Mouse (Mus musculus) cerebellum, postnatal 14 days (tissue): Measurements from ENCODE around the gene Arid1a.

Experiments used
- DNase-seq, 2 experiments: peaks; one replicate each; pipeline ENCODE4 v3.0.0; 2021; ENCODE audit warnings: mixed read lengths in 2 of 2

The Arid1a gene

DNA sequence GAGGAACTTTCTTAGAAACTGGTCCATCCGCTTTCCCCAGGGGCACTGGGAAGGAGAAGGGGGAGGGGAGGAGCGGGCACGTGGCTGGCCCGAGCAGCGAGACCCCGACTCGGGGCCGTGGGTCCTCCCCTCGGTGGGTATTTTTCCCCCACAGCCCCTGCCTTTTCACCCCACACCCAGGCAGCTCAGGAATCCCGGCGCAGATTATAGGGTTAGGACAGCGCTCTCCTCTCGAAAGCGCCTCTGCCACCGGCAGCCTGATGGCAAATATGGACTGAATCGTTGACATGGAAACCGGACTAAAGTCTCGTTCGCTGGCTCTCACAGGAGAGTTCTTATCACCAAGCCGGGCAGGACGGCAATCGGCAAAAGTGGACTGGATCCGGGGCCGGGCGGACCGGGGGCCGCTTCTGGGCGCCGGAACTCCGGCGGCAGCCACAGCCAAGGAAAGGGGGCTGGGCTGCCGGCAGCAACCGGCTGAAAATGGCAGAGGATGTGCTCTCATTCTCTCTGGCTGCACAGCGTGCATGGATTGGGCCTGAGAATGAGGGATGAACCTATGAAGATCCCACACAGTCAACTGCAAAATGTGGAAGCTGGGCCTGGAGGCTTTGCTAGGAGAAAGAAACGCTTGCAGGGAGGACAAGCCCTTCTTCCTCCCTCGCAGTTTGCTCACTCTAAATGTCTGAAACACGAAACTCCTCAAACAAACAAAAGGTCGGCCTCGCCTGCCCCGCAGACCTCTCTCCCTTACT is at the start of gene Arid1a:
Gene Arid1a (minus strand): TSS at position 256 of the 755 bp plus-strand sequence.
- DNase-seq = peak; percentile 94 to 96

DNA sequence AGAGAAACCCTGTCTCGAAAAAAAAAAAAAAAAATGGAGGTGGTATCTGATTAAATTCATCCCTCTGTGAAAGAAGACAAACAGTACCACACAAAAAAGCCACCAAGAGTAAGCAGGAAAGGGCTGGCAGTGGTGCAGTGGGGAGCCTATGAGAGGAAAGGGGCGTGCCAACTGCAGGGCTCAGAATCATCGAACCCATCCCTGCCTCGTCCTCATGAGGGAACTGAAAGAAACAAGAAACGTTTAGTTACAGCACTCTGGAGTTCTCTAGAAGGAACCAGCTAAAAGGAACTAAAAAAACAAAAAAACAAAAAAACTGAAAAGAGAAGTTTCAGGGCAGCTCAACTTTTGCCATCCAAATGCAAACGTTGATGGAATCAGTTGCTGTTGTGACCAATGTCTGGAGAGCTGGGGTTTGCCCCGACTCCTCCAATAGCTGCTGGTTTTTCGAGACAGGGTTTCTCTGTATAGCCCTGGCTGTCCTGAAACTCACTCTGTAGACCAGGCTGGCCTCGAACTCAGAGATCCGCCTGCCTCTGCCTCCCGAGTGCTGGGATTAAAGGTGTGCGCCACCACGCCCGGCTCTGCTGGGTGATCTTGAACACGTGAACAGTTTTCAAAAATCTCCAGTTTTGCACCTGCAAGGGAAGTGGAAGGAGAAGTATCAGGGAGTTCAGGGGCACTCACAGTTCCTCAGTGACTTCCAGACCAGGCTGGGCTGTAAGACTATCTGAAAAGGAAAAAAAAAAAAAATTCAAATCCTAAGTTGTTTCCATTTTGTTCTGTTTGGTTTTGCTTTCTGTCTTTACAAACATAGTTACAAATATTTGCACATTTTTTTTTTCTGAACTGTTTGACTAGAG is 48.1 kb upstream of the Arid1a start:
- no peak for DNase-seq

DNA sequence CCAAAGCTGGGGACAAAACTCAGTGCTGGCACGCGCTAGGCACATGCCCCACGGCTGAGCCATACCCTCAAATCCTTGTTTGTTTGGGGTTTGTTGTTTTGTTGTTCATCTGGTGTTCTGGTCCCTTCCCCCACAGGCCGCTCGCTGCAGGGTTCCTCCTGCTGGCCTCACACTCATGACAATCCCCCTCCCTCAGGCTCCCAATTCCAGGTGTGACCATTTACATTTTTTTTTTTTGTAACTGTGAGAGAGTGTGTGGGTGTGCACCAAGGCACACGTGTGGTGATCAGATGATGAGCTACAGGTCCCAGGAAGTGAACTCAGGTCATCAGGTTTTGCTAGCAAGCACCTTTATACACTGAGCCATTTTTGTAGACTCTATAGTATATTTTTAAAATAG is 44.0 kb upstream of the Arid1a start:
- DNase-seq = no peak

DNA sequence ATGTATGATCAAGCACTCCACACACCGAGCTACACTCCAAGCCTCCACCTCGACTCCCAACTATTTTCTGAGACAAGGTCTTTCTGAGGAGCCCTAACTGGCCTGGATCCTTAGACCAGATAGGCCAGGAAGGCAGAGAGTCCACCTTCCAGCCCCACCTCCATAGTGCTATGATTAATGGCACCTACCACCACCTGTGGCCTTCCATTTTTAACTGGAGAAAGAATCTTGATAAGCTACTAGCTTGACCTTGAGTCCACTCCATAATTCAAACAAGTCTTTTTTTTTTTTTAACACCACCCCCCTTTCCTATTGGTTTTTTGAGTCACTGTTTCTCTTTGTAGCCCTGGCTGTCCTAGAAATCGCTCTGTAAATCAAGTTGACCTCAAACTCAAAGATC is 36.7 kb upstream of the Arid1a start:
- DNase-seq = no peak

DNA sequence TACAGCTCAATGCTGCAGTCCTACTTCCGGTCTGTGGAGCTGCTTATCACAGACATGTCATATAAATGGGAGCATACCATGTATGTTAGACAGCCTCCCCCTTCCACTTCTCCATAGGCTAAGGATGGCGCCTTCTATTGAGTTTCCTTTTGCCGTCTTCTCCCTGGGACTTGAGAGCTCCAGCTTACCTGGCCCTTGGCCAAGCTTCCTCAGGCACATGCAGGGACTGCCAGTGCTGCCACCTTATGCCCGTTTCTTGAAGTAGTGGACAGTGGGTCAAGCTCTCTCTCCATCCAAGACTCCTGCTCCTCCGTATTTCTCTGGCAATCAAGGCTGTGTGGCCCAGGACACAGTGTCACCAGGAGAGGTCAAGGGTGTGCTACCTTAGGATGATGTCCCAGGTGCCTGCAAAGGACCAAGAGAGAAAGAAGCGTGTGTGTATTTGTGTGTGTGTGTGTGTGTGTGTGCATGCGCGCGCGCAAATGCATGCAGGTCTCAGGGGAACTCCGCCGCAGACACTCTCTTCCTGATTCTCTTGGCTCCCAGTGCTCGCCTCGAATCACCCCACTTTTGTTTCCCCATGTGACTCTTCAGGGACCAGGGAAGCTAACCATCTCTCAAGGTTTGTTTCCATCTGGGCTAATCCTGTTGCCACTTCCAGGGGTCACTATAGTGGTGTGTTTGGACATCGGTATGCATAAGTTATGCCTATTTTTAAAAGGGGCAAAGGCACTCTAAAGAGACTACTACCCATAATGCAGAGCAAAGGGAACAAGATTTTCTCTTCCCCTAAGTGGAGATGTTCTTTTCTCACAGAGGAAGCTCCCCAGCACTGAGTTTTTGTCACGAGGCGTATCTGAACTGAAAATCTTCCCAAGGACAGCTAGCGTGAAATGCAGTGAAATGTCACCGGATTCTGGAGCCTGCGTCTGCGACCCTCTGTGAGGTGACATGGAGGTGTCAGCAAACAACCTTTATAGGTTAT is 18.3 kb upstream of the Arid1a start:
- peak; percentile 94 to 95 for DNase-seq

DNA sequence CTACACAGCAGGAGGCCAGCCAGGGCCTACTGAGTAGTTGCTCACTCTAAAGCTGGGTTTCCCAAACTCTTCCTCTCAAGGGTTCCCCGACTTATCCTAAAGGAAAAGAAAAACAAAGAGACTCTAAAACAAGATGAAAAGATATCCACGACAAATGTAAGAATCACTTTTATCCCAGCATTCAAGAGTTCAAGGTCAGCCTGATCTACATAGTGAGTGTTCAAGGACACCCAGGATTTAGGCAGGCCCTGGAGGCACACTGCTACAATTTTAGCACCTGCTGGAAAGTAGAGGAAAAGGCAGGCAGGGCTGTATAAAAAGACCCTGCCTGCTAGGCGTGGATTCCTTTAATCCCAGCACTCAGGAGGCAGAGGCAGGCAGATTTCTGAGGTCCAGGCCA is 12.6 kb upstream of the Arid1a start:
- no peak for DNase-seq

DNA sequence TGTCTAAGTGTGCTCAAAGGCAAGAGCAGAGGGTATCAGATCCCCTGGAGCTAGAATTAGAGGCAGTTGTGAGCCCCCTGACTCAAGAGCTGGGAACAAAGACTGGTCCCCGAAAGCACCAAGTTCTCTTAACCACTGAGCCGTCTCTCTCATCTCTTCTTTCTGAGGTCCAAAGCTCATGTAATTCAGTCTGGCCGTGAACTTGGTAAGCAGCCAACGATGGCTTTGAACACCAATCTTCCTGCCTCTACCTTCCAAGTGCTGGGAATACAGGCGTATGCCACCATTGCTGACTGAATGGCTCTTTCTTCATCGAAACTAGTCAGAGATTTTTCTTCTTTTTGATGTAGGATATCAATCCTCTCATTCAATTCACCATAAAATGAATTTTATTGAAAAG is 6.5 kb upstream of the Arid1a start:
- DNase-seq = peak in 1 of 2 experiments; percentile 44

DNA sequence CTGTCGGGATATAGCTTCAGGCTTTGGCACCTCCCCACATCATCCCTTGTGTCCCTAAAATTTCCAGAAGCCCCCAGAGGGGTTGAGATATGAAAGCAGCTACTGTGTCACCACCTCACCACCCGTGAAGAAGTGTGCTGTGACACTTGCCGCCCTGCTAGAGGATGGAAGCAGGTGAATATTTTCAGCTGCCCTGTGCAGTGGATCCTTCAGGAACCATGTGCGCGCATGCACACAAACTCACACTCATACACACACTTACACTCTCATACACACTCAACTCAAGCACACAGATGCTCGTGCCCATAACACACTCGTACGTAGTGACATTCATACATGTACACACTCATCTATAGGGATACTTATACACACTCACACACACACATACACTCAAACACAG is 3.1 kb upstream of the Arid1a start:
- DNase-seq = no peak

DNA sequence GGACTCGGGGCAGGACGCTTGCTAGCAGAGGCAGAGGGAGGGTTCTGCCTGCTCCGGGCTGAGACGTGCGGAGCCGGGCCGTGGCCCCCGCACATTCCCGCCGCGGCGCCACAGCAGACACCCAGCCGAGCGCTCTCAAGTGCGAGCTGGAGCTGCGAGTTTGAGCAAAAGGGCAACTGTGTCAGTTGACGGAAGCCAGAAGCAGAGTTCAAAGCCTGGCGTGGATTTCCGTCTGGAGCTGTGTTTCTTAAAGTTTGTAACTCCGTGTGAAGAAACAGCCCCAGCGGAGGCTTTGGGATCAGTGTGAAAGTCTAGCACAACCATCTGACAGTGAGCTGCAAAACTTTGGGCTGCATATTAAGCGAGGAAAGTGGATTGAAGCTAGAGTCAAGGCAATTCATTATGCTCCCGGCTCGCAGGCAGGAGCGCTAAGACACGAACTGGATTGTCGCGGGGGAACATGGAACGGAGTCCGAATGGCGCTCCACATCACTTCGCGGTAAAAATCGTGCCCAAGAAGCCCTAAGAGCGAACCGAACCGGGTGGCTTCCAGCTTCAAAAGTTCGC is 783 bp upstream of the Arid1a start:
- DNase-seq = peak; percentile 87 to 89

DNA sequence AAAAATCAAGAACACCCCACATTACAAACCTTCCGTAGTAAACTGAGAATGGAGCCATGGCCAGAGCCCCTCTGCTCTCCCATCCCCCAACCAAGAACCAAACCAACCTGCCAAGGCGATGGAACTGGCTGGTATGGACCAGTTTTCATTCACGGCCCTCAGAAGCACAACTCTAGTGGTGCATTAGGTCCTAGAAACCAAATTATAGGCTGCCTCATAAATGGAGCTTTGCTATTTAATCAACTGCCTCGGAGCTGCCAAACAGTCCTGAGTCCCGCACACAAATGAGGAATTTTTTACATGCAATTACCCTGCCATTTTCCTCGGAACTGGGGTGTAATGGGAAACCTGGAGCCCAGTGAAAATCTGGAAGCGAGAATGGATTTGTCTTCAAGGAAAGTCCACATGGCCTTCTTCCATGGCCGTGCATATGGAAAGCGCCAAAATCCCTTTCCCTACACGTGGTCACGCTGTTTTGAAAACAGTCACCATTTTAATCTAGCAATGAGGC is 653 bp downstream of the Arid1a start:
- peak in 1 of 2 experiments; percentile 42 for DNase-seq

DNA sequence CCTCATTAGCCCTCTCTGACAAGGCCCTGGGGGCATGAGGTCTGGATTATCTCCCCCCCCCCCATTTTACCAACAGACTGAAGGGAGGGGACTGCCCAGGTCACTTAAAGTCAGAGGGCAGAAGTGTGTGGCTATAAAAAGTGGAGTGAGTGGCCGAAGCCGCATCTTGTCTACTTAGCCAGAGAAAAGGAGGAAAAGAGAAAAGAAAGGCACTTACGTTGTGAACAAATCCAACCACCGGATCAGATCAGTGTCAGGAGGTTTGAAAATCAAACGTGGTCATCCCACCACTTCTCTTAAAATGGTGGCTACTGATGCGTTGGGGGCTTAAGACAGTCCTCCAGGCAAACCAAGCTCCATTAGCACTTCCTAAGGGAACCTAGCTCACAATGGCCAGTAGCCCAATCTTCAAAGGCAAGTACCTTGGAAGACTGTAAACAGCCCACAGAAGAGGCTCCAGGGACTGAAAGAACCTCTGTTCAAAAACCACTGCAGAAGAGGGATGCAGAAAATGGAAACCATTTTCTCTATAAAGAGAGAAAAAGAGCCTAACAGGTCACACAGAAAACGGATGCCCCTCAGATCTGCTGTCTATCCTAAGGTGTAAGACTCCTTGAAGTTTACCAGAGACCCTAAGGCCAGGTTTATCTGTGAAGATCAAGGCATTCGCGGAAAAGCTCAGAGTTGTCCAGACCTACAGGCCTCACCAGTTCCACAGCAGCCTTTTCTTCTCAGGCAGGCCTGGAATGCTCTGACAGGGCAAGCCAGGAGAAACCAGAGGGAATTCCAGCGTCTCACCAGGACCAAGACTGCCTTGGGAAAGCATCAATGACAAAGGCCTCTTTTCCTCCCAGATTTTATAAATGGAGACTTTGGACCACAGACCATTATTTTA is 1.5 kb downstream of the Arid1a start:
- no peak for DNase-seq

DNA sequence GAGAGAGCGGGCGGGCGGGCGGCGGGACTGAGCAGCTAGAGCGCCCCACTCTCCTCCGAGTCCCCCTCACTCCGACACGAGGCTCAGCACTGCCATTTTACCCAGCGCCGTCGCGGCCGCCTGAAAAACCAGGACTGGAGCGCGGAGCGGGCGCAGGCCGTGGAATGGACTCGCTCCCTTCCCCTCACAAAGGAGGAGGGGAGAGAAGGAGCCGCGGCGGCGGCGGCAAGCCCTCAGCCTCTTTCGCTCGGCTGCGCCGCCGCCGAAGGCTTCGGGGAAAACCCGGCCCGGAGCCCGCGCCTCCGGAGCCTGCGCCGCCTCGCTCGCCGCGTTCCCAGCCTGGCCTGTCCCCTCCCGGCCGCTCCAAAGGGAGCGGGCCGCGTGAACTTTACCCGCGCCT is 2.3 kb downstream of the Arid1a start:
- peak; percentile 99 to 100 for DNase-seq

DNA sequence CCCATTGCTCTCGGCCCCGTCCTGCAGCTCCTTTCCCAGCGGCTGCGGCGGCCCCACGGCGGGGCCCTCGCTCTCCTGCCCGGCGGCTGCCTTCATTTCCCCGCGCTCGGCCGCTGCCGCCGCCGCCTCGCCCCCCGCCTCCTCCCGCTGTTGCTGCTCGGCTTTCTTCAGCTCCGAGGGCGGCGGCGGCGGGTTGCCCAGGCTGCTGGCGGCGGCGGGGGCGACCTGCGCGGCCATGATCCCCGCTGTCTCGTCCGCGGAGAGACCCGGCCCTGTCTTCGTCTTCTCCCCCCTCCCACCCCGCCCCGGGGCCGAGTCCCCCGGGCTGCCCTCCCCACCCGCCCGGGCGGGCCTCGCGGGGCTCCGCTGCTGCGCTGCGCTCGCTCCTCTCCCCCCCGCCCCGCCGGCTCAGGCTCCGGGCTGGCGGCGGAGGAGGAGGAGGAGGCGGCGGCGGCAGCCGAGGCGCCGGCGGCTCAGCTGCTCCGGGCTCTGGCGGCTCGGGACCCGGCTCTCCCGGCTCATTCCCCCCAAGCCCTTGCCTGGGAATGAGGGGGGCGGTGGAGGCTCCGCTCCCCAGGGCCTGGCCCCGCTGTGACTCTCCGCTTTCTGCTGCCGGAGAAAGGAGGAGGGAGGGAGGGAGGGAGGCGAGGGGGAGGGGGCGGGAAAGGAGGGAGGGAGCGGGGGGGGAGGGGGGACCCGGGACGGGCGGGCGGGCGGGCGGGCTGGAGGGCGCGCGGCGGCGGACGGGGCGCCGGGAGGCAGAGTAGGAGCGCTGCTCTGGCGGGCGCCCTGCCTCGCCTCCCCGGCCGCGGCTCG is 3.0 kb downstream of the Arid1a start:
- DNase-seq = peak; percentile 77 to 81

DNA sequence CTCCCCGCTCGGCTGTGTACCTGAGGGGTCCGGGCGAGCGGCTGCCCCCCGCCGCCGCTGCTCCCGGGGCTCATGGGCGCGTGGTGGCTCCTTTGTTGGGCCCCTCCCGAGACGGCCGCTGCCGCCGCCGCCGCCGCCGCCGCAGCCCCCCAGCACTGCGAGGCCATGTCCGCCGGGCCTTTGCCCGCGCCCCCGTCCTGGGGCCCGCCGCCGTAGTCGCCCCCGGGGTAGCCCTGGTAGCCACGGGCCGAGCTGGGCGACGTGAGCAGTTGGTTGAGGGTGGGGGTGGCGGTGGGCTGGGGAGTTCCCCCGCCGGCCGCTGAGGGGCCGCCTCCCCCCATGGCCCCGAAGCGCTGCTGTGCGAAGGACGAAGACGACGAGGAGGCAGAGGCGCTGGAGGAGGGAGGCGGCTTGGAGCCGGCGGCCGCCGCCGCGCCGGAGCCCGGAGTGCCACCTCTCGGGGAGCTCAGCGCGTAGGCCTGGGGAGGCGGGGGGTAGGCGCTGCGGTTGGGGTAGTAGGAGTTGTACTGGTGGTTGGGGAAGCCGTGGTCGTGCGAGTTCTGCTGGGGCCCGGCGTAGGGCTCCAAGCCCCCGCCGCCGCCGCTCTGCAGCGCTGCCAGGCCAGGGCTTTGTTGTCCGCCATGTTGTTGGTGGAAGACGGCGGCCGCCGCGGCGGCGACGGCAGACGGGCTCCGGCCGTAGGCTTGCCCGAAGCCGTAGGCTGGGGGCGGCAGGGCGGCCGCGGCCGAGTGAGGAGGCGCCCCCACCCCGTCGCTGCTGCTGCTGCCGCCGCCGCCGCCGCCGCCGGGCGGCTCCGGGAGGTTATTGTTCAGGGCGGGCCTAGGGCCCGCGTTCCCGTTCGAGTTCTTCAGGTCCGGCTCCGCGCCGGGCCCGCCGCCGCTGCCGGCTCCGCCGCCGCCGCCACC is 3.9 kb downstream of the Arid1a start:
- DNase-seq = peak; percentile 57 to 72

DNA sequence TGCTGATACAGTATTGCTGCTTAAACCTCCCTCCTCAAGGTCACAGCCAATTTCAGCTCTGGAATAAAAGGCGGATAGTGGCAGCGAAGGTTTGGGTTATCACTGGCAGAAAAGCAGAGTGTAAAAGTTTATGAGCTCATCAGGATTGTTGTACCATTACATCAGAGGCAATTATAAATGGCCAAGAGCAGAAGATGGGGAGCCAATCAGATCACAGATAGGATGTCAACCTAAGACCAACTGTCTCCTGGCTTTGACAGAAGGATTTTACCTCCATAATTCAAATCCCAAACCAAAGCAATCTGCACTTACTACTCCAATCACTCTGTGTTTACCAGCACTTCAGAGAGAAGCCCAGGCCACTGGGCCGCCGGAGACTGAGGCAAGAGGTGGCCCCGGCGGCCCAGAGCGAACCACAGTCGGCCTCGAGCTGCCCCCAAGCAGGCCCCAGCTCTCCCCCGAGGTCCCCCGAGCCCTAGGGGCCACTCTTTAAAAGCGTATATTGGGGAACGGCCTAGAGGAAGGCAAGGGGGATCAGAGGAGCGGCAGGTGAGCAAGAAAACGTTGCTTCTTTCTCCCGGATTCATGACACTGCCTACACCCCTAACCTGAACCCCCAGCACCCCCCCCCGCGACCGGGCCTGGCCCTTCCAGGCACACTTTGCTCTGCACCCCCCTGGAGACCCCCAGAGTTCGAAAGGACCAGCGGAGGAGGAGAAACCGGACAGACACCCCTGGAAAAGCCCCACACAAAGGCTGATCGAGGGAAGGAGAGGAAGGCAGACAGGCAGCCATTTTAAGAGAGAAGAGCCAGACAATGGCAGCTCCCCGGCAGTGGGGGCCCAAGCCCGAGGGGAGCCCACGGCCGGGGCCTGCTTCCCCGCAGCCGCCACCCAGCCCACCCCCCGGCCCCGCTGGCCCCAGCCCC is 4.8 kb downstream of the Arid1a start:
- peak; percentile 47 to 60 for DNase-seq

DNA sequence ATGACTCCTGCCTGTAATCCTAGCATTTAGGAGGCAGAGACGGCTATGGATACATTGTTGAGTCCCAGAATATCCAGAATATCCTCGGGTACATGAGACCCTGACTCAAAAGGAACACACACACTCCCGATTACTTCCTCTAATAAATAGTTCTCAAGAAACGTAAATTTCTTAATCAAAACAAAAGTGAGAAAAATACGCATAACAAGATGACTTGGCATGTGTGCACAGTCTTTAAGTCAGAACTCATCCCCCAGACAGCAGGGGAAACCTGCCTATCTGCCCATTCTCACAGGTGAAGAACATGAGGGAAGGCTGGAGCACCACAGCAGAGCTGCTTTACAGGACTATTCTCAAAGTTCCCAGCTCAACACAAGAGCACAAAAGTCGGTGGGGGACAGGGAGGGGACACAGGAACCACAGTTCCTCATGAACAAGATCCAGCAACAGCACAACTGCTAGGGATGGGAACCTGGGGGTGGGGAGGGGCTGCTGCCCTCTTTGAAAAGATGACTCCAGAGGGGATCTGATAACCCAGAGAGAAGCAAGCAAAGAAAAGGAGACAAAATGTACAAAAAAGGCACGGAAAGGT is 6.3 kb downstream of the Arid1a start:
- no peak for DNase-seq

DNA sequence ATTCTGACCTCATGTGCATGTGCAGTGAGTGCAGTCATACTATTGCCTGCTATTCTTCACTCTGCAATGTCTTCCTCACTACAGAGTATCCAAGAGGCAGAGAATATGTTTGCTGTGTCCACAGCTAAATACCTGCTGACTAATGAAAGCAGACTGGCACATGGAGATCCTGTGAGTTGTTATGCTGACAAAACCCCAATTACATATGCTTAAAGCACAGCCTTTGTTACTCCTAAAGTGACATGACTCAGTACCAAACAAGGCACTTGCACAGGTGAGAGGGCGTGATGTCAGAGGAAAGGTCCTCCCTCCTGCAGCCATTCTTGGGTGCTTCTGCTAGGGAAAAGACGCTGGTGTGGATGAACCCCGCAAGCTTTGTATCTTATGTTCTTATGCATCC is 21.3 kb downstream of the Arid1a start:
- DNase-seq = no peak

DNA sequence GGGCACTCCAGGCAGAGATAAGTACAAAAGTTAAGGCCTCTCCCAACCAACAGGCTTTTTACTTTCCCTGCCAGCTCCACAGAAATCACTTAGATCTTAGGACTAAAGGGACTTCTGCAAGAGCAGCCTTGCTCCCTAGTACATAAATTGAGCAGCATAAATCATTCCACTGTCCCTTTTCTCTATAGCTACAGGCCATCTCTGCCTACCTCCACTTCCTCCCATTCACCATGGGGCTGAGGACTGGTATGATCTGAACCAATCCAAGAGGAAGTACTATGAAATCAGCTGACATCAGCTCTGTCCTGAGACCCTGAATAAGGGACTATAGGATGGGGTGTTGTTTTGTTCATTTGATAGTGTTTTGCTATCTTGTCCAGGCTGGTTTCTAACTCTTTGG is 26.4 kb downstream of the Arid1a start:
- peak; percentile 13 to 26 for DNase-seq
